Mouse (Mus musculus): ENCODE results near the gene Pgrmc2. TPM values are rescaled to one million over a fixed set of nuclear protein-coding genes. Genes with fewer than 3 reads are reported as not detected.

Gene Pgrmc2
- total and polyA plus RNA-seq, 2 experiments from 2014 or later = 27.1 to 28.7 TPM

GRCm38 (mm10) chr3:41078673-41079072 lies 4.2 kb downstream of the Pgrmc2 start:
- DNase-seq (ENCODE audit: low spot score) = no peak
- H3K4me2 ChIP-seq (ENCODE audit: low read depth, low read length) = no peak overlapping the region
- no peaks in the 10 kb centered on the region for H3K36me3 ChIP-seq (ENCODE audit: insufficient read depth, low read length)
- H3K27ac ChIP-seq = no peak overlapping the region
- no peak overlapping the region for H3K9ac ChIP-seq (replicated peaks; ENCODE audit: low read length)
- TF ChIP-seq CTCF (IDR thresholded peaks at IDR 0.05; ENCODE audit: low read depth) = no peak
- 97% methylated on average over 2 of the region's 2 CpGs for WGBS
- H3K4me1 ChIP-seq (ENCODE audit: insufficient read depth, low read length) = peaks cover 12% of the 10 kb centered on the region
- no peaks in the 10 kb centered on the region for H3K9me3 ChIP-seq (ENCODE audit: low read length)
- H3K27me3 ChIP-seq (ENCODE audit: insufficient read depth, low read length) = no peaks in the 10 kb centered on the region
- no peak overlapping the region for H3K4me3 ChIP-seq (ENCODE audit: low read length)
- ATAC-seq = no peak

- no peak overlapping the region for H3K9ac ChIP-seq (replicated peaks; ENCODE audit: low read length)
- ATAC-seq (no peak), DNase-seq (ENCODE audit: low spot score) (no peak)
- no peaks in the 10 kb centered on the region for H3K36me3 ChIP-seq (ENCODE audit: insufficient read depth, low read length)
- TF ChIP-seq CTCF (IDR thresholded peaks at IDR 0.05; ENCODE audit: low read depth) = no peak
- H3K4me1 ChIP-seq (ENCODE audit: insufficient read depth, low read length) = no peaks in the 10 kb centered on the region
- H3K4me2 ChIP-seq (ENCODE audit: low read depth, low read length) = no peak overlapping the region
- H3K27ac ChIP-seq = no peak overlapping the region
- H3K27me3 ChIP-seq (ENCODE audit: insufficient read depth, low read length) = no peaks in the 10 kb centered on the region
- 76% methylated on average over 8 of the region's 8 CpGs for WGBS
- no peak overlapping the region for H3K4me3 ChIP-seq (ENCODE audit: low read length)
- no peaks in the 10 kb centered on the region for H3K9me3 ChIP-seq (ENCODE audit: low read length)
These were observed 7.5 kb downstream of the Pgrmc2 start for GRCm38 (mm10) chr3:41075376-41075775.

GRCm38 (mm10) chr3:41070519-41070918 lies 12.3 kb downstream of the Pgrmc2 start:
- DNase-seq (ENCODE audit: low spot score) = peak; percentile 19
- 71% methylated on average over 2 of the region's 2 CpGs for WGBS
- Histone ChIP-seq H3K27me3 (ENCODE audit: insufficient read depth, low read length) (no peaks in the 10 kb centered on the region), H3K9me3 (ENCODE audit: low read length) (no peaks in the 10 kb centered on the region), H3K4me2 (ENCODE audit: low read depth, low read length) (no peak overlapping the region), H3K4me3 (ENCODE audit: low read length) (no peak overlapping the region), H3K4me1 (ENCODE audit: insufficient read depth, low read length) (no peaks in the 10 kb centered on the region), H3K36me3 (ENCODE audit: insufficient read depth, low read length) (peaks cover 6% of the 10 kb centered on the region; the same call in 1 of the 2 replicates), H3K9ac (replicated peaks; ENCODE audit: low read length) (no peak overlapping the region), H3K27ac (no peak overlapping the region)
- ATAC-seq = no peak
- TF ChIP-seq CTCF (IDR thresholded peaks at IDR 0.05; ENCODE audit: low read depth) = peak; percentile 49

GRCm38 (mm10) chr3:41065320-41065719 lies 17.5 kb downstream of the Pgrmc2 start:
- Histone ChIP-seq H3K9ac (replicated peaks; ENCODE audit: low read length) (no peak overlapping the region), H3K36me3 (ENCODE audit: insufficient read depth, low read length) (peaks cover 6% of the 10 kb centered on the region; the same call in 1 of the 2 replicates), H3K9me3 (ENCODE audit: low read length) (no peaks in the 10 kb centered on the region), H3K4me3 (ENCODE audit: low read length) (no peak overlapping the region), H3K4me1 (ENCODE audit: insufficient read depth, low read length) (no peaks in the 10 kb centered on the region), H3K27ac (no peak overlapping the region), H3K27me3 (ENCODE audit: insufficient read depth, low read length) (no peaks in the 10 kb centered on the region), H3K4me2 (ENCODE audit: low read depth, low read length) (no peak overlapping the region)
- DNase-seq (ENCODE audit: low spot score) = no peak
- 90% methylated on average over 2 of the region's 2 CpGs for WGBS
- ATAC-seq = no peak
- no peak for TF ChIP-seq CTCF (IDR thresholded peaks at IDR 0.05; ENCODE audit: low read depth)

GRCm38 (mm10) chr3:41062758-41063157 lies 20.1 kb downstream of the Pgrmc2 start:
- TF ChIP-seq CTCF (IDR thresholded peaks at IDR 0.05; ENCODE audit: low read depth) = no peak
- no peak for ATAC-seq
- Histone ChIP-seq H3K4me1 (ENCODE audit: insufficient read depth, low read length) (no peaks in the 10 kb centered on the region), H3K9me3 (ENCODE audit: low read length) (no peaks in the 10 kb centered on the region), H3K4me2 (ENCODE audit: low read depth, low read length) (no peak overlapping the region), H3K36me3 (ENCODE audit: insufficient read depth, low read length) (no peaks in the 10 kb centered on the region), H3K9ac (replicated peaks; ENCODE audit: low read length) (no peak overlapping the region), H3K27me3 (ENCODE audit: insufficient read depth, low read length) (no peaks in the 10 kb centered on the region), H3K4me3 (ENCODE audit: low read length) (no peak overlapping the region), H3K27ac (no peak overlapping the region)
- DNase-seq (ENCODE audit: low spot score) = no peak
- 90% methylated on average over 2 of the region's 2 CpGs for WGBS

- H3K9me3 ChIP-seq (ENCODE audit: low read length) = no peaks in the 10 kb centered on the region
- no peaks in the 10 kb centered on the region for H3K27me3 ChIP-seq (ENCODE audit: insufficient read depth, low read length)
- ATAC-seq = no peak
- no peaks in the 10 kb centered on the region for H3K4me1 ChIP-seq (ENCODE audit: insufficient read depth, low read length)
- 90% methylated on average over 3 of the region's 3 CpGs for WGBS
- H3K9ac ChIP-seq (replicated peaks; ENCODE audit: low read length) = no peak overlapping the region
- H3K36me3 ChIP-seq (ENCODE audit: insufficient read depth, low read length) = no peaks in the 10 kb centered on the region
- no peak for DNase-seq (ENCODE audit: low spot score)
- H3K27ac ChIP-seq = no peak overlapping the region
- TF ChIP-seq CTCF (IDR thresholded peaks at IDR 0.05; ENCODE audit: low read depth) = no peak
- no peak overlapping the region for H3K4me3 ChIP-seq (ENCODE audit: low read length)
- H3K4me2 ChIP-seq (ENCODE audit: low read depth, low read length) = no peak overlapping the region
These were observed 20.8 kb downstream of the Pgrmc2 start for GRCm38 (mm10) chr3:41061831-41062565.

GRCm38 (mm10) chr3:41059249-41059648 lies 23.6 kb downstream of the Pgrmc2 start:
- Histone ChIP-seq H3K4me2 (ENCODE audit: low read depth, low read length) (no peak overlapping the region), H3K9ac (replicated peaks; ENCODE audit: low read length) (no peak overlapping the region), H3K27me3 (ENCODE audit: insufficient read depth, low read length) (no peaks in the 10 kb centered on the region), H3K36me3 (ENCODE audit: insufficient read depth, low read length) (no peaks in the 10 kb centered on the region), H3K4me3 (ENCODE audit: low read length) (no peak overlapping the region), H3K27ac (no peak overlapping the region), H3K9me3 (ENCODE audit: low read length) (no peaks in the 10 kb centered on the region), H3K4me1 (ENCODE audit: insufficient read depth, low read length) (no peaks in the 10 kb centered on the region)
- ATAC-seq = no peak
- TF ChIP-seq CTCF (IDR thresholded peaks at IDR 0.05; ENCODE audit: low read depth) = no peak
- no peak for DNase-seq (ENCODE audit: low spot score)
- WGBS = 90% methylated on average over 3 of the region's 3 CpGs

Measured in hindbrain, postnatal 0 days (tissue).